Mouse (Mus musculus) heart, embryonic 13.5 days (tissue): ENCODE results near the gene Irgc1. TPM values are rescaled to one million over a fixed set of nuclear protein-coding genes. Genes with fewer than 3 reads are reported as not detected.

ENCODE experiments used
- ATAC-seq: fragments of 200-750 bp; cut with Nextera tagmentation; 2 replicates; pipeline ENCODE4 v1.8.0; 2017; ENCODE audit warnings: moderate TSS enrichment; ENCODE audit not compliant: insufficient number of reproducible peaks, low FRiP score, low TSS enrichment; ENCODE audit errors: extremely low read depth
- H3K27ac ChIP-seq: fragments of 300-500 bp; sonication (generic); replicated peaks from 2 replicates; pipeline ENCODE4 v1.5.1; 2015; ENCODE audit warnings: moderate library complexity, mild to moderate bottlenecking, inconsistent platforms
- H3K27me3 ChIP-seq: fragments of 300-500 bp; sonication (generic); replicated peaks from 2 replicates; pipeline ENCODE4 v1.6.1; 2015; ENCODE audit warnings: mild to moderate bottlenecking, inconsistent platforms
- H3K36me3 ChIP-seq: fragments of 300-500 bp; sonication (generic); 2 replicates; pipeline ENCODE4 v1.6.1; 2015; ENCODE audit warnings: mild to moderate bottlenecking, inconsistent platforms
- H3K4me1 ChIP-seq: fragments of 300-500 bp; sonication (generic); 2 replicates; pipeline ENCODE4 v1.6.1; 2015; ENCODE audit warnings: inconsistent platforms
- H3K4me2 ChIP-seq: fragments of 300-500 bp; sonication (generic); 2 replicates; pipeline ENCODE4 v1.6.1; 2015; ENCODE audit warnings: inconsistent platforms, mild to moderate bottlenecking, moderate library complexity
- H3K4me3 ChIP-seq: fragments of 300-500 bp; sonication (generic); 2 replicates; pipeline ENCODE4 v1.5.1; 2015; ENCODE audit warnings: moderate library complexity, mild to moderate bottlenecking, inconsistent platforms
- H3K9ac ChIP-seq: fragments of 300-500 bp; sonication (generic); 2 replicates; pipeline ENCODE4 v1.6.1; 2015; ENCODE audit warnings: inconsistent platforms, mild to moderate bottlenecking, moderate library complexity
- H3K9me3 ChIP-seq: fragments of 300-500 bp; sonication (generic); 2 replicates; pipeline ENCODE4 v1.6.1; 2016; ENCODE audit warnings: inconsistent platforms
- WGBS: fragments of 180-500 bp; shearing (Covaris S2); methylation state at CpG from one replicate; pipeline ENCODE4 v1.1.7; 2015; ENCODE audit warnings: mixed read lengths; 5-methylcytosine and 5-hydroxymethylcytosine counted together
- polyA plus RNA-seq: library from polyadenylated mRNA; unstranded; fragments of >200 nt; fragmentation: Nextera tagmentation; extraction: Ambion mirVana; gene quantifications from 2 replicates; pipeline ENCODE4 v1.2.1, GENCODE M21; 2015

Gene Irgc1
- polyA plus RNA-seq, 1 experiment from 2014 or later, result not detected

DNA sequence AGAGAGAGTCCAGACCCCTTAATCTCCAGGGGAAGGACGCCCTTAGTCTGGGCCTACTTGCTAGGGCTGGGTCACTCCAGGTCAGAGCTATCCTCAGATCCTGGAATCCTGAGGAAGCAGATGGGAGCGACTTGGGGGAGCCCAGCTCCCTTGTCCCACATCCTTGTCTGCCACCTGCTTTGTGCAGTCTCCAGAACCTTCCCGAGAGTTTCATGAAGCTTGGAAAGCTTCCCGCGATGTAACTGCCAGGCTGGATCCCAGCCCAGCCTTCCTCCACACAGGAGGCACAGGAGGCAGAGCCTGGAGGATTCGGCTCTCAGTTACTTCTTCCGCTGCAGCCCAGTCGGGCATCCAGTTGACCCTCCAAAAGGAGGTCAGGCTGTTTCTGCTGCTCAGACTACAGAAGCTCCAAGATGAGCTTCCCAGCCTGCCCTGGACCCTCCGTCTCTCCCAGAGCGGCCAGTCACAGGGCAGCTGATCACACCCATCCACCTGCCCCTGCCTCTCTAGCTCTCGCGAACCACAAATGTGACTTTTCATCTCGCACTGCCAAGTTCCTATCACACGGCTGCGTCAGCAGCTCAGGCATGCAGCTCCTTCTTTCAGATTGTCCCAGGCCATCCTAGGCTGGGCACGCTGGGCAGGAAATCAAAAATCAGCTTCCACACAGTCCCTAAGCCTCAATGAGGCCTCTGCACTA lies 22.5 kb downstream of the Irgc1 start:
- Histone ChIP-seq H3K27ac (peak overlapping the region; percentile 9), H3K36me3 (no peaks in the 10 kb centered on the region), H3K9ac (0 out of 2 replicates have a peak overlapping the region, but pooled peaks have one; percentile 5), H3K27me3 (peaks cover 32% of the 10 kb centered on the region), H3K4me2 (no peak overlapping the region), H3K4me1 (peaks cover 15% of the 10 kb centered on the region), H3K9me3 (no peaks in the 10 kb centered on the region), H3K4me3 (no peak overlapping the region)
- 45% methylated on average over 16 of the region's 16 CpGs for WGBS
- no peak for ATAC-seq

DNA sequence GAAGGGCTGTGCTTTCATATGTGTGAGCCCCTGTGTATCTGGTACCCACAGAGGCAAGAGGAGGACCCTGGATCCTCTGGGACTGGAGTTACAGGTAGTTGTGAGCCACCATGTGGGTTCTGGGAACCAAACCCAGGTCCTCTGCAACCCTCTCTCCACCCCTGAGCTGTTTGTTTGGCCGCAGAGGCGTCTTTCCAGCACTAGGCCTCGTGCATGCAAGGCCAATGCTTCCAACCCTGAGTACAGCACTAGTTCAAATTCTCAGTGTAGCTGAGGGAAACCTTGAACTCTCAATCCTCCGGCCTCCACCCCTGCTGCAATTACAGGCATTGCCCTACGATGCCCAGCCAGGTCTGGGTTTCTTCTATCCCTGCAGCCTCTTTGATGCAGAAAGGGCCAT lies 23.4 kb downstream of the Irgc1 start:
- no peak for ATAC-seq
- Histone ChIP-seq H3K27me3 (peaks cover 26% of the 10 kb centered on the region), H3K4me2 (no peak overlapping the region), H3K9me3 (no peaks in the 10 kb centered on the region), H3K27ac (no peak overlapping the region), H3K9ac (no peak overlapping the region), H3K4me3 (no peak overlapping the region), H3K36me3 (no peaks in the 10 kb centered on the region), H3K4me1 (peaks cover 22% of the 10 kb centered on the region)
- 77% methylated on average over 5 of the region's 5 CpGs for WGBS

DNA sequence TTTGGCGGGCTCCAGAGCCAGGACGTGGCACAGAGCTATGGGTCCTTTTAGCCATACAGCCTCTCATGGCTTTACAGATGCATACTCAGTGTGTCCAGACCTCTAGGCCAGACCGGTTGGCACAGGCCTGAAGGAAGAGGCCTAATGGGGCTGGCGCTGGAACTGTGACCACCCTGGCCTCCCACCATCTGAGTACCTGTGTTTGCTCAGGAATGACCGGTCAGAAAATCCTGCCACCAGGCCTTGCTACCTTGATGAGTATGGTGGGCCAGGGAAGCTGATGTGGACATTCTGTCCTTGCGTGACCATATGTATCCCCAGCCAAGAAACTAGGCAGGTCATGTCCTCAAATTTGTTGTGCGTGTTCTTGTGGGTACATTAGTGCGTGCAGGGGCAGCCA lies 24.9 kb downstream of the Irgc1 start:
- Histone ChIP-seq H3K9me3 (no peaks in the 10 kb centered on the region), H3K36me3 (peaks cover 15% of the 10 kb centered on the region), H3K4me3 (no peak overlapping the region), H3K27ac (no peak overlapping the region), H3K4me2 (no peak overlapping the region), H3K27me3 (peaks cover 11% of the 10 kb centered on the region), H3K4me1 (peaks cover 29% of the 10 kb centered on the region), H3K9ac (no peak overlapping the region)
- no peak for ATAC-seq
- 87% methylated on average over 8 of the region's 8 CpGs for WGBS

DNA sequence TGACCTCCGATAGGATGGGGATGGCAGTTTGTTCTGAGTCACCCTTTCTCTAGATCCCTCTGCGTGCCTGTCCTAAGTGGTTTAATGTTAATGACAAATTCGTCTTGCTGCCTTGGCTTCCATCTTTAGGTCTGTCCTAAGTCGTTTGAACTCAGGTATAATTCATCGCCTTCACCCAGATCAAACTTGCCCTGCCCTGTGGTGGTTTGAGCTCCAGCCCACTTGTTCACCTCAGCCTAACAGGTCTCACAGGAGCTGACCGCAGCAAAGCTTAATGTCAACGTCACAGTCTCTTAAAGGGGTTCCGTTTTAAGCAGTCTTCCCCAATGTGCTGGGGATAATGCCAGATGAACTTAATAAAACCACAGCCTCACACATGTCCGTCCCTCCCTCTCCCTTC lies 26.2 kb downstream of the Irgc1 start:
- H3K36me3 ChIP-seq, result peaks cover 27% of the 10 kb centered on the region
- no peak for ATAC-seq
- H3K9ac ChIP-seq, result no peak overlapping the region
- no peaks in the 10 kb centered on the region for H3K27me3 ChIP-seq
- no peak overlapping the region for H3K4me2 ChIP-seq
- H3K4me1 ChIP-seq, result peaks cover 29% of the 10 kb centered on the region
- H3K9me3 ChIP-seq, result no peaks in the 10 kb centered on the region
- H3K27ac ChIP-seq, result no peak overlapping the region
- WGBS, result 81% methylated on average over 9 of the region's 9 CpGs
- H3K4me3 ChIP-seq, result no peak overlapping the region

DNA sequence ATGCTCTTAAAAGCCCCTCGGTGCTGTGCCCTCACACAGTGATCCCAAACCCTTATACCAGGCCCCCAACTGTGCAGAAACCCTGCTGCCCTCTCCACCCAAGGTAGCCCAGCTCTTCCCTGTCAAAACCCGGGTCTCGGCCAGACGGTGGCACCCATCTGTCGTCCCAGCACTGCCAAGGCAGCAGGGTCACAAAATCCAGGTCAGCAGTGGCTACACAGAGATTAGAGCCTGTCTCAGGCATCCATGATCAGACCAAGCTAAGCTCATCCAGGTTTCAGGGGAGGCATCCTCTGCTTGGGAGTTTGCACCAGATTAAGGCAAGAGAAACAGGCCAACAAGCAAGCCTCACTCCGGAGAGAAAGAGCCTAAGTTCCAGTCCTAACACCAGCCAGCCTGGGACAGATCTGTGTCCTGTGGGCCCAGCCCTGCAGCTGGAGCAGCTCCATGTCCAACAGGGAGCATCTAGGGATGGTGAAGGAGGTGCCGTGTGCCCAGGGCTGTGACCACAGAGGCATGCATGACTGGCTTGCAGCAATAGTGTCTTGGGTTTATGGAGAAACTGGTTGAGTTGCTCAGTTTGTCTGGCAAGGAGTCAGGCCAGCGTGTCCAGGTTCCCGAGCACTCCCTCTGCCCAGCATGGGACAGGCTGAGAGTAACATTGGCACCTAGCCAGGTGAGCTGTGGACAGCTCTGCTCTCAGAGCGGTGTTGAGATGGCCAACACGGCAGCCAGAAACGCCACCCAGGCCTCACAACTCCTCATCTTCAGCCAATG lies 28.0 kb downstream of the Irgc1 start:
- ATAC-seq, result no peak
- no peaks in the 10 kb centered on the region for H3K27me3 ChIP-seq
- no peak overlapping the region for H3K4me3 ChIP-seq
- H3K27ac ChIP-seq, result no peak overlapping the region
- no peaks in the 10 kb centered on the region for H3K9me3 ChIP-seq
- peak overlapping the region; percentile 40; the same call in 1 of the 2 replicates for H3K9ac ChIP-seq
- WGBS, result 57% methylated on average over 12 of the region's 12 CpGs
- peaks cover 30% of the 10 kb centered on the region for H3K4me1 ChIP-seq
- no peak overlapping the region for H3K4me2 ChIP-seq
- peaks cover 34% of the 10 kb centered on the region for H3K36me3 ChIP-seq

DNA sequence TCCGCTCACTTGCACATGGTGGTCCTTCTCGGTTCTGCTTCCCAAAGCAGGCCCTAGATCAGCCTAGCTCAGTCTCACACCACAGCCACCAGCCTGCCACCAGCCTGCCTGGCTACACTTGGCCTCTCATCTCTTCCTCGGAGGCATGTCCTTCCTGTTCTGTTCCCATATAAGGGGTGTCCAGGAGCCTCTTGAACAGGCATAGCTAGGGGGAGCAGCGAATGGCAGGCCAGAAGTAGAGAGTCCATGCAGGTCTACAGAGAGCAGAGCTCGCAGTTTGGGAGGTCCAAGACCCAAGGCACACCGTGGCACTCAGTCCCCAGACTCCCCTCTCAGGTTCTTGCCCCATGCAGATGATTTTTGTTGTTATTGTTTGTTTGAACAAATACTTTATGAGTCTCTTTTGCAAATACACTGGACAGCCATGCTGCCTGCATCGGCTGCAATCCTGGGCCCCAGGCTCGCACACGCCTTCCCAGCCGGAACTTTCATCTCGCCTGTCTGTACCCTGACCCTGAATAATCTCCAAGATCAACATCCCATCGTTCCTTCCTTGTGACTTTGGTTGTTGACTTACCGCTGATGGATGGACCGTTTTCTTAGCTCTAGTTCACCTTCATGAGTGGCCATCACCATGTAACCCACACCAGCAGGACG lies 28.9 kb downstream of the Irgc1 start:
- Histone ChIP-seq H3K9ac (no peak overlapping the region; the same call in 1 of the 2 replicates), H3K36me3 (peaks cover 34% of the 10 kb centered on the region)
- 84% methylated on average over 15 of the region's 15 CpGs for WGBS

DNA sequence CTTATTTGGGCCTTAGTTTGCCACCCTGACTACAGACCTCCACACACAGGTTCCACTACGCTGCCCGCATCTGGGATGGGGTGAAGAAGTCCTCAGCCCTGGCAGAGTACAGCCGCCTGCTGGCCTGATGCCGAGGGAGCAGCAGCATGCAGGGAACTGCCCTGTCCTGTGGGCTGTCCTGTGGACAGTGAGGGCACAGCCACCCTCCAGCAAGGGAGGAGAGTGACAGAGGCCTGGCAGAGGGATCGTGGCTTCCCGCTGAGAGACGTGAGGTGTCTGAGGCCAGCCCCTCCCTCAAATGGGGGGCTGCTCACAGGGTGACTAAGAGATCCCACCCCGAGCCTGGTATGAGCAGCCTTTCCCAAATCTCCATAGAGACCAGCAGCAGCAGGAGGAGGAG lies 29.8 kb downstream of the Irgc1 start:
- Histone ChIP-seq H3K4me3 (no peak overlapping the region), H3K9ac (0 out of 2 replicates have a peak overlapping the region, but pooled peaks have one; percentile 7), H3K4me2 (no peak overlapping the region), H3K4me1 (peaks cover 33% of the 10 kb centered on the region), H3K36me3 (peaks cover 34% of the 10 kb centered on the region), H3K9me3 (no peaks in the 10 kb centered on the region), H3K27me3 (no peaks in the 10 kb centered on the region), H3K27ac (no peak overlapping the region)
- no peak for ATAC-seq
- 65% methylated on average over 8 of the region's 8 CpGs for whole genome bisulfite sequencing

More for the DNA sequence above, 28.9 kb downstream of the Irgc1 start:
- Histone ChIP-seq H3K4me3 (no peak overlapping the region), H3K4me2 (no peak overlapping the region), H3K4me1 (peaks cover 33% of the 10 kb centered on the region), H3K27ac (no peak overlapping the region), H3K27me3 (no peaks in the 10 kb centered on the region), H3K9me3 (no peaks in the 10 kb centered on the region)
- ATAC-seq, result no peak

DNA sequence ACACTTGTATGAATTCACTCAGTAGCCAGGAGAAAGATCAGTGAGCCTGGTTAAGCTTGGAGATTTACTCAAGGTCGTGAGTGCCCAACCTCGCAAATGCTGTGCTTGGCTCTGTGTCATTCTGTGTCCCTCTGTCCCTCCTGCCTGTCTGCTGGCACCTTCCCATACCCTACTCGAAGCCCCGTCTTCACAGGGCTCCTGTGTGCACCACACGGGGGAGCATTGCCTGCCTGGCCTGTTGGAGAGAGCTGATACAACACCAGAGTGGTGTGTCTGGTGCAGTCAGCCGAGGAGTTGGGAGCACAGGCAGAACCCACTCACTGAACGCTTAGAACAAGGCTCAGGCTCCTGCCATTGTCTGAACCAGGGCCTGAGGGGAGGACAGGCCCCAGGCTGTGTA lies 30.4 kb downstream of the Irgc1 start:
- Histone ChIP-seq H3K4me2 (no peak overlapping the region), H3K9me3 (no peaks in the 10 kb centered on the region), H3K27me3 (no peaks in the 10 kb centered on the region), H3K27ac (no peak overlapping the region), H3K36me3 (peaks cover 40% of the 10 kb centered on the region), H3K4me3 (no peak overlapping the region), H3K9ac (no peak overlapping the region), H3K4me1 (peaks cover 33% of the 10 kb centered on the region)
- ATAC-seq, result no peak
- WGBS, result 69% methylated on average over 7 of the region's 7 CpGs

DNA sequence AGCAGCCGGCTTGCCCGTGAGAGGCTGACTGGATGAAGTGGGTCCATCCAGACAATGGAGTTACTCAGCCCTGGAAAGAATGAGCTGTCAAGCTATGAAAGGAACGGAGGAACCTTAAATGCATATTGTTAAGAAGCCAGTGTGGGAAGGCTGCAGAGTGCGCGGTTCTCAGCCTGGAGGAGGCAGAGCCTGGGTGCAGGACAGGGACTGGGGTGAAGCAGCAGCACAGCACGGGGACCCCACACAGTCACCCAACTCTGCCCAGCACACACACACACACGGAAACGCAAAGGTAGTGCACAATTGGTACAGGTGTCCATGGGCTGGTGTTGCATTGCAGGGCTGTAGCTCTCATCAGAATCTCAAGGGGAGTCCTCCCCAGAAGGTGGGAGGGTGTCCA lies 32.5 kb downstream of the Irgc1 start:
- 76% methylated on average over 8 of the region's 8 CpGs for WGBS
- H3K4me3 ChIP-seq, result no peak overlapping the region
- peak overlapping the region; percentile 12; the same call in 1 of the 2 replicates for H3K27ac ChIP-seq
- no peaks in the 10 kb centered on the region for H3K27me3 ChIP-seq
- no peak overlapping the region for H3K4me2 ChIP-seq
- H3K36me3 ChIP-seq, result peaks cover 45% of the 10 kb centered on the region
- ATAC-seq, result no peak
- no peaks in the 10 kb centered on the region for H3K9me3 ChIP-seq
- peaks cover 40% of the 10 kb centered on the region for H3K4me1 ChIP-seq
- H3K9ac ChIP-seq, result no peak overlapping the region

DNA sequence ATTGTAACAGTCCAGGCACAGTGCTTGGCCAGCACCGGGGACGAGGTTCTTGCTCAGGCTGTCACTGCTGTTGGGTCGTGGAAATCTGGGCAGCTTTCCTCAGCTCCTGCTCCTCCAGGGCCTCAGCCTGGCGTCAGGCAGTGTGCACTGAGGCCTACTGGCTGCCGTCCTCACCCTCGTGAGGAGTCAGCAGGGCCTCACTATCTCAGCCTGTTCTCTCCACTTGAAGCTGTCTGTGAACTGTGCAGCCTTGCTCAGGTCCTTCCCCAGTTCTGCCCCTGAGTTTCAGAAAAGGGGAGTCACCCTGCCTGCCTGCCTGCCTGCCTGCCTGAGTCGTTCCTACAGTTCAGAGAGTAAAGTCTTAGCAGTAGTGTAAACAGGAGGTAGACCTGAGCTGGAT lies 36.8 kb downstream of the Irgc1 start:
- no peak overlapping the region for H3K4me2 ChIP-seq
- ATAC-seq, result no peak
- H3K27me3 ChIP-seq, result no peaks in the 10 kb centered on the region
- peaks cover 32% of the 10 kb centered on the region for H3K4me1 ChIP-seq
- 37% methylated on average over 7 of the region's 7 CpGs for WGBS
- peaks cover 22% of the 10 kb centered on the region for H3K36me3 ChIP-seq
- no peak overlapping the region for H3K4me3 ChIP-seq
- peak overlapping the region; percentile 70 for H3K27ac ChIP-seq
- H3K9me3 ChIP-seq, result no peaks in the 10 kb centered on the region
- H3K9ac ChIP-seq, result peak overlapping the region; percentile 58

DNA sequence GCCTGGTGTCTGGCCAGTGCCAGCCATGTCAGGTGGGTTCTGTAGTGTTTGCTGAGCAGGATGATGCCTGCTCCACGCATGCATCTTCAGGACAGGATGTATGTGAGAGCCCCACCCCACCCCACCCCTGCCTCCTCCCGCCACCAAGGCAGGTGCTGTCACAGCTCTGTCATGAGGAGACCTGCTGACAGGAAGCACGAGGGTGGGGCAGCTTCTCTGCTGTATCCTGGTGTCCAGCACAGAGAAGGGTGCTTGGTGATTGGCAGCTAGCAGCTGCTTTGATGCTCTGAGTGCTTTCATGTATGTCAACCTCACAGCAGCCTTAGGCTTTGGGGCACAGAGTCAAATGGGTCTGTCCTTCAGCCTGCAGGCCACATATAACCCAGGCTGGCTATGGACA lies 38.5 kb downstream of the Irgc1 start:
- H3K4me1 ChIP-seq, result peaks cover 22% of the 10 kb centered on the region
- ATAC-seq, result no peak
- WGBS, result 70% methylated on average over 3 of the region's 3 CpGs
- no peaks in the 10 kb centered on the region for H3K27me3 ChIP-seq
- no peak overlapping the region for H3K9ac ChIP-seq
- no peak overlapping the region for H3K4me2 ChIP-seq
- H3K27ac ChIP-seq, result no peak overlapping the region
- no peak overlapping the region for H3K4me3 ChIP-seq
- H3K9me3 ChIP-seq, result no peaks in the 10 kb centered on the region
- peaks cover 30% of the 10 kb centered on the region for H3K36me3 ChIP-seq
